Mouse (Mus musculus): ENCODE measurements at regions not wholly inside any gene's neighbourhood (a gene's known extent, or its start where the extent isn't known, plus 50 kb on each side); places are given as distances from the start of the nearest gene placed in this dataset.

- TF ChIP-seq CTCF (IDR thresholded peaks at IDR 0.05; ENCODE audit: borderline replicate concordance, insufficient read depth, low read depth, low read length) (no peak), POLR2A (IDR thresholded peaks at IDR 0.05; ENCODE audit: borderline replicate concordance, insufficient read depth, low read length) (no peak)
Observed at GRCm38 (mm10) chr17:80889095-80889494, 55.3 kb upstream of the Tmem178 start.
